Mouse (Mus musculus): ENCODE data around the gene Pex5.

Gene Pex5

GRCm38 (mm10) chr6:124360549-124360948, 54.3 kb downstream of the Pex5 start:
- no peak for DNase-seq (ENCODE audit: extremely low read depth, low read depth)

- DNase-seq (ENCODE audit: extremely low read depth, low read depth) = no peak
Measured at GRCm38 (mm10) chr6:124358953-124359352, 55.9 kb downstream of the Pex5 start.

GRCm38 (mm10) chr6:124353246-124353645, 61.6 kb downstream of the Pex5 start:
- DNase-seq (ENCODE audit: extremely low read depth, low read depth) = no peak
